Mouse (Mus musculus) lung, adult 18-20 months (tissue): ENCODE data around the gene Zfp428.
A peak's percentile ranks its signal among the peaks of the same experiment; 100 is the strongest.
"Not testable (repeated sequence)": the region's sequence is repeated elsewhere in the genome, so short reads cannot be mapped to it uniquely, and the experiment has no call there.

Source experiments
- DNase-seq, 2 experiments: peaks; one replicate each; pipeline ENCODE4 v3.0.0; 2022; ENCODE audit warnings: mixed read lengths in 2 of 2

The Zfp428 gene

DNA sequence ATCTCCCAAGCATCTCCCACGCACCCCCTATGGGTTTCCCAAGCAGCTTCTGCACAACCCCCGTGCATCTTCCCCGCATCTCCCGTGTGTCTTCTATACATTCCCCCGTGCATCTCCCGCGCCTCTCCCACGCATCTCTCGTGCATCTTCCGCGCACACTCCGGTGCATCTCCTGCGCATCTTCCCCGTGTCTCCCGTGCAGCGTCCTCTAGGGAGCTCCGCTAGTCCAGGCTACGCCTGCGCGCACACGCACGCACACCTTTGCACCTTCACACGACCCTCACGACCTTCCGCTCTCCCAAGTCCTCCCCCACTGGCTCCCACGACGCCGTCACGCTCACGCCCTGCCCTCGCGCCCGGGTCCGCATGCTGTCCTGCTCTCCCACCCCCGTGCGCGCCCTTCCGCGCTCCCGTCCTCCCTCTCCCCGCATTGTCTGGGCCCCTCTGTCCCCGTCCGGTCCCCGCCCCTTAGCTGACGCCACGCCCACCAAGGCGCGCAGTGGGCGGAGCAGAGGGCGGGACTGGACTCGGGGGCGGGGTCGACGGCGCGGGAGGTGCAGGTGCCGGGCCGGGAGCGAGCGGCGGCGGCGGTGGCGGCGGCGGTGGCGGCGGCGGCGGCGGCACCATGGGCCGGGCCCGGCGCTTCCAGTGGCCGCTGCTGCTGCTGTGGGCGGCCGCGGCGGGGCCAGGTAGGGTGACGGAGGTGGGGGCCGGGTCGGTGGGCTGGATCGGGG is 25.2 kb upstream of the Zfp428 start, which contains the start of gene Cadm4:
Gene Cadm4 (plus strand): TSS at position 550 of the 734 bp plus-strand sequence.
- DNase-seq, result peak; percentile 70 to 74

DNA sequence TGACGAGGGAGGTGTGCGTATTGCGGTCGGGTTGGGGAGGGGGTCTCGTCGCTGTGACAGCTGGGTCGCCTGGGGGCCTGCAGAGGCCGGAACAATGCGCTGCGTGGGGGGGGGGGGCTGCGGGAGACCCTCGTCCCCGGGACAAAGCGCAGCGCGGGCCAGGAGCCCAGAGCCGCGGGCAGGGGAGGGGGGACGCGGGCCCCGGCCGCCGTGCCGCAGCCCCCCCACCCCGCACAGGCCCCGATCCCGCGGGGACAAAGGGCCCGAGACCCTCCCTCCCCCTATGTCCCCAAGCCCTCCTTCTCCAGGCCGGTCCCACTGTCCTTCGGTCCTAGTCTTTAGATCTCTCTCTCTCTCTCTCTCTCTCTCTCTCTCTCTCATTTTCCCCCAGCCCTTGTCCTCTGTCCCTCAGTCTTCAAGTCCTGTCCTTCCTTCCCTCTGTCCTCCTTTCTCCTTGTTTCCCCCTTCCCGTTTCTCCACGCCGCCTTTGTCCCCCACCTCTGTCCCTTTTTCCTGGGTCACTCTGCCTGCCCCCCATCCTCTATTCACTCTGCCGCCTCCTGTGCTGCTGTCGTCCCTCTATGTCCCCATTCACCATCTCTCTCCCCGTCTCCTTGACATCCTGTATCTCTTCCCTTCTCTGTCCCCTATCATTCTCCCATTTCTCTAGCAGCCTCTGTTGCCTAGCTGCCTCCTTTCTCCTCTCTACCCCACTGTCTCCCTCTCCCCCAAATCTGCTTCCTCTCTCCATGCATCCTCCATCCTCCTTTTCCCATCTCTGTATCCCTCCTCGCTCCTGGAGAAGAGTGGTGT is 24.4 kb upstream of the Zfp428 start:
- DNase-seq, result no peak

DNA sequence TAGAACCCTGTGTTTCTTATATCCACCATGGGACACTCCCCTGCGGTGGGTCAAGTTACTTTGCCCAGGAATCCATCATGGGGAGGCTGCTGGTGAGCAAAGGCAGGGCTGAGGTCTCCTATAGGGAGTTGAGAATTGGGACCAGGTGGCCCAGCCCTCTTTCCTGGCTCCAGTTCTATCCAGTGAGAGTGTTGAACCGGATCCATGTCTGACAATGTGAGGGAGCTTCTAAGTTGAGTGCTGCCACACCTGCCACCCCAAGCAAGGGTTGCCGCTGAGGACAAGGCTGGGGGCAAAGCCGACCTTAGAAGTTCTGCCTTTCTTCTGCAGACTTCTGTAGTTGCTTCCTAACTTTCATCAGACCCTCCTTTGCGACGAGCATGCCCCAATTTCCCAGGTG is 23.5 kb upstream of the Zfp428 start:
- not testable (repeated sequence) for DNase-seq

DNA sequence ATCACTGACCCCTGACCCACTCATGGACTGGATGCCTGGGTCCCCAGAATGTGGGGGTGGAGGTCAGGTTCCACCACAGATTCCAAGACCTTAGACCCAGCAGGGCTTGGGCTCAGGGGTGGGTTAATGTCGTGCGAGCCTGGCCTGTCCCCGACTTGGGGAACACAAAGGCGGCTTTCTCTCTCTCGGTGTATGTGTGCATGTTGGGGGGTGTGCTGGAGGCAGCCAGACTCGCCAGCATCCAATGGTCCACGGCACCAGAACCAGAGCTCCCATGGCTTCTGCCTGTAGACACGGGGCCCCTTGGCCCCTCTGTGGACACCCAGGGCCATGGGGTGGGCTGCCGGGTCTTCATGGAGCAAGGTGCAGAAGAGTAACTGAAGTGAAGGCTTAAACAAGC is 21.3 kb upstream of the Zfp428 start:
- no peak for DNase-seq

DNA sequence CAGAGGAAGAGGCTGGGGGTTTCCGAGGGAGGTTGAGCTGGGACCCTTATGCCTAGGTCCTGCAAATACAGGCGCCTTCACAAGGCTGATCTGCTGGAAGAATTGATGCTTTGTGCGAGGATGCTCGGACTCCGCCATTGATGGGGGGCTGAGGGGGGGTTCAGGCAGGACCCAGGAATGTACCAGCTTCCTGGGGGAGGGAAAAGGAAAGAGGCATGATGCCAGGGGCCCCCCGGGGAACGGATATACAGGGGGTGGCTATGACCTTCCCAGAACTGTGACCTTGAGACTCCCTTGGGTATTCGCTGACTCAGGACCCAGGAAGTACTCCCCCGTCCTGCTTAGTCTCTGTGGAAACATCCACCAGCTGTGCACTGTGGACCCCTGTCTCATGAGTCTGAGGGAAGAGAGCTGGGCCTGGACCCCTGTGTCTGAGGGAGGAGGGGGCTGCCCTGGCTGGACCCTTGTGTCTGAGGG is 20.1 kb upstream of the Zfp428 start:
- DNase-seq, result no peak

DNA sequence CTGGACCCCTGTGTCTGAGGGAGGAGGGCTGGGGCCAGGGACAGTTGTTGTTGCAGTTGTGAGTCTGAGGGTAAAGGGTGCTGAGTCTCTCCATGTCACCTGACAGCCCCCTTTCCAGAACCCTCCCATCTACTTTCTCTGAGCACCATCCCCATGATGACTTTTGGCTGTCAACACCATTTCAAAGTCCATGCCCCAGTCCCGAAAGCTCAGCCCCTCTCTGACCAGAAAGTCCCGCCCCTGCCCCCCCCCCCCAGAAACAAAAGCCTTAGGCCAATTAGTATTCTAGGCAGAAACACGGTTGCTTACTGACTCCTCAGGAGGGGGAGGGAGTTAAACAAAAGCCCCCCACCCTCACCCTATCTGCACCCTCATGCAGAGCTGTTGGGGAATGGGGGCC is 19.4 kb upstream of the Zfp428 start:
- DNase-seq, result no peak

DNA sequence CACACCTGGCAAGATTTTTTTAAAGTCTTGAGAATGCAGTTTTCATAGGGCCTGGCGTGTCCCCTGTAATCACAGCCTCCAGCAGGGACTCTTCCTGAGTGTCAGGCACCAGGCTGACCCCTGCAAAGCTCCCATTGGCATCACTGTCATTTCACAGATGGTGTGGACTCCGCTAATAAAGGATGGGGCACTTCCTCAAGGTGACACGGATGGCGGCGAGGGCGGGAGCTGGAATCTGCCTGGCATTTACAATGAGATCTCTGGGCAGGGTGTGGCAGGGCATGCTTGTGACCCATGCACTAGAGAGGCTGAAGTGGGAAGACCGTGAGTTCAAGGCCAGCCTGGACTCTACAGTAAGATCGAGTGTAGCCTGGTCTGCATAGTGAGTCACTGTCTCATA is 18.5 kb upstream of the Zfp428 start:
- no peak for DNase-seq

DNA sequence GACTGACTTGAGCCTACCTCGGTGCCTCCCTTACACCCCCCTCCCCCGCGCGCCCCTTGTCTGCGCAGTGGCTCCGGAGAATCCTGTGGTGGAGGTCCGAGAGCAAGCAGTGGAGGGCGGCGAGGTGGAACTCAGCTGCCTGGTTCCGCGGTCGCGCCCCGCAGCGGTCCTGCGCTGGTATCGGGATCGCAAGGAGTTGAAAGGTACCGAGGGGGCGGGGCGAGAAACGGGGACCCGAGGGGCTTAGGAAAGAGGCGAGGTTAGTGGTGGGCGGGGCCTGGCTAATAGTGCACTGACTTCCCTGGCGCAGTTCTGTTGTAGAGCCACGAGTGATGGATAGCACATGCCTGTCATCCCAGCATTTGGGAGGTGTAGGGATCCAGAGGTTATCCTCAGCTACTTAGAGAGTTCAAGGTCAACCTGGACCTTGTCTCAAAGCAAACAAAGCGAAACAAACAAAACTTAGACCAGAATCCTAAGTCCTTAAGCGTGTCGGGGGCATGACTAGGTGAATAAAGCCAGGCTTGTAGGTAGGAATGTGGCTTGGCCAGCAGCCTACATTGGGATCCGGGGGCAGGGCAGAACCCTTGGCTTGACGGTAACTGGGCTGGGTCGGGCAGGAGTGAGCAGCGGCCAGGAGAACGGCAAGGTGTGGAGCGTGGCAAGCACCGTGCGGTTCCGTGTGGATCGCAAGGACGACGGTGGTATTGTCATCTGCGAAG is 6.8 kb upstream of the Zfp428 start:
- DNase-seq, result peak in 1 of 2 experiments; percentile 31

DNA sequence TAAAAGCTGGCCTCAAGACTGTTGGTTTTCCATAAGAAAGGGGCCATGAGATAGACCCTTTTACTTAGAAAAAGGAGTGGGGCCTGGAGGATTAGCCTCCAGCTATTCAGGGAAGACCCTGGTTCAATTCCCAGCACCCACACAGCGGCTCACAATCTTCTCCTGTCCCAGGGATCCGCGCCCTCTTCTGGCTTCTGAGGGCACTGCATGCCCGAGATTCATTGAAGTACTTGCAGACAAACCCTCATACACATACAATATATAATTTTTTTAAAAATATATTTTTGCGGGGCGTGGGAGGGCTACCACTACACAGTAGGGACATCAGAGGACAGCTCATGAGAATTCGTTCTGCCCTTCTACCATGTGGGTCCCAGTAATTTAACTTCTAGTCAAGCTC is 5.9 kb upstream of the Zfp428 start:
- DNase-seq, result peak in 1 of 2 experiments; percentile 21

DNA sequence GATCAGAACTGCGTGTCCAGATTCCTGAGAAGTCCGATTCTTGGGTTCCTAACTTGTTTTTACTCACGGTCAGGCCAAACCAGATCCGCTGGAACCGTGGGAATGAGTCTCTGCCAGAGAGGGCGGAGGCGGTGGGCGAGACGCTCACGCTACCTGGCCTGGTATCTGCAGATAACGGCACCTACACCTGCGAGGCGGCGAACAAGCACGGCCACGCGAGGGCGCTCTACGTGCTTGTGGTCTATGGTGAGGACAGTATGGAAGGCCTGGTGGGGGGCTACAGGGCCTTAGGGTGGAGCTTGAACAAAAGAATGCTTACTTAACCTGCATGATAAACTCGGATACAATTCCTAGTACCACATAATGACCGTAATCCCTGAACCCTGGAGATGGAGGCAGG is 5.3 kb upstream of the Zfp428 start:
- DNase-seq, result peak; percentile 24 to 28

DNA sequence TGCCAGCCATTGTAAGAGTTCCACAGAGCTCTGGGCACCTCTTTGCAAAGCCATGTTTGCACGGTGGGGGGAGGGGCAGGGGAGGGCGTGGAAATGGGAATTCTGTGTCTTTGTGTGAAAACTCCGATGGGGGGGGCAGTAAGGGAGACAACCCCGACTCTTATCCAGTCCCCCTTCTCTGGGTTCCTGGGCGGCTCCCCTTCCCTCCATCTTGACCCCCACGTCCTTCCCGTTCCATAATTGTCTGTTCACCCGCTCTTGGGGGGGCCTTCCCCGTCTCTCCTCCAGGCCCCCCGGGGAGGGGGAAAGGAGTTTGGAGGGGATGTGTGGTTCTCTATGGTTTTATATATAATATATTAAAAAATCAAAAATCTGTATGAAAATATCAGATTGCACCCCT is 2.8 kb upstream of the Zfp428 start:
- no peak for DNase-seq

DNA sequence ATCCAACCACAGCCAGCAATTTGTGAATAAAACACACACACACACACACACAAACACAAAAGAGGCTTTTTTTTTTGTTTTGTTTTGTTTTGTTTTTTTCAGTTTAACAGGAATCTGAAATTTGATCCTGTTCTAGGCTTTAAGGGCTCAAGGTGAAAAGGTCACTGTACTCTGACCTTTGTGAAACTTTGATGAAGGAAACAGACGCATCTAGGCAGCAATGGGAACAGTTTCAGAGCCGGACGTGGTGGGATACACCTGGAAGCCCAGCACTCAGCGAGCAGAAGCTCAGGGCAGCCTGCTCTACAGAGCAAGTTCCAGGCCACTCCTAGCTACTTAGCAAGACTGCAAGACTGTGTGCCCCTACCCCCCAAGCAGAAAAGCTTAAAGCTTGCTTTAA is 1.9 kb upstream of the Zfp428 start:
- no peak for DNase-seq

DNA sequence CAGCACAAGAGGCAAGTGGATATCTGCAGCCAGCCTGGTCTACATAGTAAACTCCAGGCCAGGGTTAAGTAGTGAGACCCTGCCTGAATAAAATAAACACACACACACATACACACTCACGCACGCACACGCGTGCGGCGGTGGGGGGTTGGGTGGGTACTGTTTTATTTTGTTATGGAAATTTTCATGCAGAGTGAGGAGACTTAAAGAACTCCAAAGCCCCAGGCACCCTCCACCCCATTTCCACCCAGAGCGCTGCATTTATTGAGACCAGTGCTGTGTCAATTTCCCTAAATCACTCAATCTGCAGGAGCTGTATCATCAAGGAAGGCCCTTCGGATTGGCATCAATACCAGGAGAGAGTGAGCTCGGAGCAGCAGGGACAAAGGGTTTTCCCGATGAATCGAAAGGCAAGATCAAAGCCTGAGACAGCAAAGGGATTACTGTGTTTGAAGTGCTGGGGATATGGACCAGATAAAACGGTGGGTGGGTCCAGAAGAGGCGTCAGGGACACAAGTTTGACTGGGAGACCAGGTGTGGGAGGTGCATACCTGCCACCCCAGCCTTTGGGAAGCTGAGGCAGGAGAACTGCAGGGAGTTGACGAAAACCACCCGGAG is 1.2 kb upstream of the Zfp428 start:
- no peak for DNase-seq

DNA sequence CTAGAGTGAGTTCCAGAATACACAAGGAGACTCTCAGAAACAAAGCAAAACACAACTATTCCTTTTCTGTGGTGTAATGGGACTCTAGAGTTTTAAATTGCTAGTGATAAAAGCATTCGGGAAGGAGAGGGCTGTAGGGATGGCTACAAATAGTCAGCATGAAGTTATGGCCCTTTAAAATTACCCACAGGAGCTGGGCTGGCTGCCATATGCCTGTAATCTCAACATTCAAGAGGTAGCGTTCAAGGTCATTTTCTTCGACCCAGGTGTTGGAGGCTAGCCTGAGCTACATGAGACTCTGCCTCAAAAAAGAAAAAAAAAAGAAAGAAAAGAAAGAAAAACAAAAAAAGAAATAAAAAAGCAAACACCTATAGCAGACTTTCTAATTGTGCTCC is 744 bp upstream of the Zfp428 start:
- DNase-seq, result no peak

DNA sequence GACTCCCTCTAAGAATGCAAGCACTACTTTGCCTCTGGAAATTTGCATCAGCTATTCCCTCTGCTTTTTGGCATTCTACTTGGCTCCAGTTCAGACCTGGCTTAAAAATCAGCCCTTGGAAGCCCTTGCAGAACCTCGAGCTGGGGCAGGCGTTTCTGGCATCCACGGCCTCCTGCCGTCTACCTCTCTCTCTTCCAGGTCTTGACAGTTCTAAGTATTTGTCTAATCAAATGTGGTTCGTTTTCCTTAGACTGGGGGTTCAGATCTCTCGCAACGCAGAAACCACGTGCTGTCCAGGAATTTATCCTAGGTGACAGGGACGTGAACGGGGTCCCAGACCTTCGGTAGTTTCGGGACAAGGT is 349 bp upstream of the Zfp428 start:
- peak; percentile 33 to 36 for DNase-seq

DNA sequence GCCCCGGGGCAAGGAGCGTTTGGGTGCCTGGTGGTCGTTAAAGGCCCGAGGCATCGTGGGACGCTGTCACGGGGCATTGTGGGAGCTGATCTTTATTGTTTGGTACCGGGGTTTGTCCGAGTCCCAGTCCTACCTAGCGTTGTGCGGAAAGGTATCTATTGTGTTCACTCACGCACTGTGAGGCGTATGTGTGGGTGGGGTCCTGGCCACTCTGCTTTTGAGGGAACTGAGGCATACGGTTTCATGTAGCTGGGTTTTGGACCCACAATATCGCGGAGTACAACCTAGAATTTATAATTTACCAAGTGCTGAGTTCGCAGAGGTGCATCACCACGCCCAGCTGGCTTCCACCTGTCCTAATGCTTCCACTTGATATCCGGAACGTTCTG is 914 bp downstream of the Zfp428 start:
- peak in 1 of 2 experiments; percentile 15 for DNase-seq

DNA sequence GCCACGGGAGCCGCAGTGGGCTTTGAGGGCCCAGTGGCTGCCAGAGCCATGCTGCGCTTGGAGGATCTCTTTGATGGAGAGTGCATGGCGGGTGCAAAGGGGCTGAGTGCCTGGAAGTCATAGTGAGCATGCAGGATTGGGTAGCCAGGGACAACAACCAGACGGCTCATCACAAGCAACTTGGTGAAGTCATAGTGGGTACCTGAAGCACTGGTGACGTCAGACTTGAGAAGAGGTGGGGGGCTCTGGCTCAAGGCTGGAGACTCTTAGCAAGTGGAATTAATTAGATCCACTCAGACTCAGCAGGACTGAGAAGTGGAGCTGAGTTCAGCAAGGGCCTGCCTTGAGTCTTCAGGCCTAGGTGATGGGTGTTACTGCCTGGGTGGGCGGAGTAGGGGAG is 5.5 kb downstream of the Zfp428 start, which contains the start of gene AC161166.1:
Gene AC161166.1 (minus strand): TSS at position 101 of the 400 bp plus-strand sequence.
- no peak for DNase-seq

DNA sequence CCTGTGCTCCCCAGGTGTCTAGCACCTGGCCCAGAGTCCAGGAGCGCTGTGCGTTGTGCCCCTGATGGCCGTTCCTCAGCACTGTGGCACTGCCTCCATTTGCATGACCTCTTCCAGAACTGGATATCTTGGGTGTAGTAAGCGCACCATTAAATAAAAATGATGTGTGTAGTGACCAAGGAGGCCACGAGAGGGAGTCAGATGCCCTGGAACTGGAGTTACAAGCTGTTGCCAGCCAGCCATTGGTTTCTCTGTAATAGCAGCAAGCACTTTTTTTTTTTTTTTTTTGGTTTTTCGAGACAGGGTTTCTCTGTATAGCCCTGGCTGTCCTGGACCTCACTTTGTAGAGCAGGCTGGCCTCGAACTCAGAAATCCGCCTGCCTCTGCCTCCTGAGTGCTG is 9.5 kb downstream of the Zfp428 start:
- DNase-seq, result not testable (repeated sequence)

DNA sequence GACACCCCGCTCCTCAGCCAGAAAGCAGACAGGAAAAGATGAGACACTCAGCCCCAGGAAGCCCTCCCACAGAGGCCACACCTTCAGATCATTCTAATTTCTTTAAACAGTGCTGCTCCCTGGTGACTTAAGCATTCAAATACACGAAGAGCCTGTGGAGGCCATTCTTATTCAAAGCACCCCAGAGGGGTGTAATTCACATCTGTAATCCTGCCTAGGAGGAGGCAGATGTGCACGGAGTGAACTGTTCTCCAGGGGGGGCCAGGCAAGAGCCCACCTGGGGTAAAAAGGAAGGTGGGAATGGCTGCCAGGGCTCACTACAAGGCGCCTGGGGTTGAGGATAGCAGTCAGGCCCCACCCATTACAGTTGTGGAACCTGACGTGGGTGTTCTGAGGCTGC is 10.3 kb downstream of the Zfp428 start:
- no peak for DNase-seq

DNA sequence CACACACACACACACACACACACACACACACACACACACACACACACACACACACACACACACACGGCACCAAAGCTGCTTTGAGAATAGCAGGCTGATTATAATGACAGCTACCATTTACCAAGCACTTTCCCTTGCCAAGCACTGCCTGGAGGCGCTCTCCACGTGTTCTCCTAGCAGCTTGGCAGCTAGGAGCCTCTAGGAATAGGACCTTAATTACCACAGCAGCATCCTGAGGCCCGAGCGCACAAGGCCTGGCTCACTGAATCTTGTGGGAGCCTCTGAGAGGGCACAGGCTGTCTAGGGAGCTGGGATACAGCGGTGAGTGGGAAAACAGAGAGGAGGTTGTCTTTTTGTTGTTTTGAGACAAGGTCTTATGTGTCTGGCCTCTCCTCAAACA is 10.8 kb downstream of the Zfp428 start:
- no peak for DNase-seq

DNA sequence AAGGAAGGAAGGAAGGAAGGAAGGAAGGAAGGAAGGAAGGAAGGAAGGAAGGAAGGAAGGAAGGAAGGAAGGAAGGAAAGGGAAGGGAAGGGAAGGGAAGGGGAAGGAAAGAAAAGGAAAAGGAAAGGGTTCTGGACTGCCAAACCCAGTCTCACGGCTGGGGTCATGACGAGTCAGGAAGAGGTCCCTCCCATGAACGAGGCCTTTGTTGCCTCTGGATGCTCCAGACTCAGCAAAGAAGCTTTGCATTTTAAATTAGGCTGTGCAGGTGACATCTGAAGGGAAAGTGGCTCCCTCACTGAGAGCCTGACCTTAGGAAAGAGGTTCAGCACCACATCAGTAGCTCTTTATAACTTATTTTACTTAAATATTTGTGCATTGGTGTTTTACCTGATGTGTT is 12.3 kb downstream of the Zfp428 start:
- no peak for DNase-seq

DNA sequence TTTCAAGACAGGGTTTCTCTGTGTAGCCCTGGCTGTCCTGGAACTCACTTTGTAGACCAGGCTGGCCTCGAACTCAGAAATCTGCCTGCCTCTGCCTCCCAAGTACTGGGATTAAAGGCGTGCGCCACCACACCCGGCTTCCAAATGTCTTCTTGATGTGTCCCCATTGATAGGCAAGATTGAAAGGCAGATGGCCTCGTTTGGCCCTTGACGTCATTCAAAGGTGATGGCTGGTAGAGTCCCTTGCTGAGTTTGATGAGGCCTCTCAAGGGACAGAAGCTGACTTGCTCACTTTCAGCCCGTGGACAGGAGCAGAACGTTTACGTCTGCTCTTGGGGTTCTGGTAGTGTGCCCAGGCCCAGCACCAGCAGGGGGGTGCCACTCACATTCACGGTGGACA is 13.2 kb downstream of the Zfp428 start:
- not testable (repeated sequence) for DNase-seq

DNA sequence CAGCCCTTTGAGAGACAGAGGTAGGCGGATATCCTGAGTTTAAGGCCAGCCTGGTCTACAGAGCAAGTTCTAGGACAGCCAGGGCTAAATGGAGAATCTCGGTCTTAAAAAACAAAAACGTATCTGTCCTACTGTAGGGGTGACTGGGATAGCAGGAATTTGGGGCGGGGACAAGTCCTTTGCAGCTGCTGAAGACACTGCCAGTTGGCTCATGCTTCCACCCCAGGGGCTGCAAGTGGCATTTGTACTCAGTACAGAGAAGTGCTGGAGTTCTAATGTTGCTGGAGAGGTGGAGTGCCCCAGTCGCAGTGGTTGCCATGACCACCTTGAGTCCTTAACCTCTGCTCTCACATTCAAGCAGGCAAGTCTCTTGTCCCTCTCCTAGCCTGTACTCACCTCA is 16.0 kb downstream of the Zfp428 start:
- DNase-seq, result no peak
